Mouse (Mus musculus) lung, postnatal 0 days (tissue): ENCODE data around the gene Spag17.

Experiments used
- CTCF ChIP-seq: IDR thresholded peaks from 2 replicates; pipeline ENCODE4 v1.5.1; 2016; ENCODE audit warnings: antibody characterized with exemption, mild to moderate bottlenecking
- EP300 ChIP-seq: IDR thresholded peaks from 2 replicates; pipeline ENCODE4 v1.6.1; 2016; ENCODE audit warnings: antibody characterized with exemption, mild to moderate bottlenecking, control low read depth

- TF ChIP-seq CTCF (no peak), EP300 (no peak)
Measured at GRCm38 (mm10) chr3:100102386-100103092, 217.3 kb downstream of the Spag17 start.
